Mouse (Mus musculus) urinary bladder, adult 18-20 months (tissue): ENCODE measurements at regions not wholly inside any gene's neighbourhood (a gene's known extent, or its start where the extent isn't known, plus 50 kb on each side); places are given as distances from the start of the nearest gene placed in this dataset.

Experiments
- DNase-seq, 2 experiments: peaks; one replicate each; pipeline ENCODE4 v3.0.0; 2022; ENCODE audit warnings: low spot score in 2 of 2, mixed read lengths in 2 of 2

- DNase-seq = no peak
Observed at GRCm38 (mm10) chr4:153321085-153321484, 161.5 kb downstream of the Ajap1 start.

GRCm38 (mm10) chr4:153320602-153321001, 162.0 kb downstream of the Ajap1 start:
- no peak for DNase-seq

GRCm38 (mm10) chr4:153316964-153317724, 165.5 kb downstream of the Ajap1 start:
- DNase-seq = no peak

GRCm38 (mm10) chr4:153316519-153316918, 166.1 kb downstream of the Ajap1 start:
- DNase-seq = no peak

- no peak for DNase-seq
Observed at GRCm38 (mm10) chr4:153313961-153314360, 168.7 kb downstream of the Ajap1 start.

GRCm38 (mm10) chr4:153311574-153311973, 171.0 kb downstream of the Ajap1 start:
- no peak for DNase-seq

- no peak for DNase-seq
Observed at GRCm38 (mm10) chr4:153310641-153311040, 172.0 kb downstream of the Ajap1 start.

GRCm38 (mm10) chr4:153303521-153303920, 179.1 kb downstream of the Ajap1 start:
- no peak for DNase-seq

- DNase-seq = no peak
Observed at GRCm38 (mm10) chr4:153302855-153303254, 179.8 kb downstream of the Ajap1 start.

- DNase-seq = no peak
Observed at GRCm38 (mm10) chr4:153298277-153298676, 184.3 kb downstream of the Ajap1 start.

- DNase-seq = no peak
Observed at GRCm38 (mm10) chr4:153294828-153295227, 187.8 kb downstream of the Ajap1 start.

- DNase-seq = no peak
Observed at GRCm38 (mm10) chr4:153293137-153293536, 189.5 kb downstream of the Ajap1 start.

- DNase-seq = no peak
Observed at GRCm38 (mm10) chr4:153288362-153288761, 194.2 kb downstream of the Ajap1 start.

- DNase-seq = no peak
Observed at GRCm38 (mm10) chr4:153284209-153284608, 198.4 kb downstream of the Ajap1 start.

- no peak for DNase-seq
Observed at GRCm38 (mm10) chr4:153276571-153276970, 206.0 kb downstream of the Ajap1 start.

- no peak for DNase-seq
Observed at GRCm38 (mm10) chr4:153271376-153271775, 211.2 kb downstream of the Ajap1 start.

GRCm38 (mm10) chr4:153263216-153263805, 219.3 kb downstream of the Ajap1 start:
- no peak for DNase-seq

- no peak for DNase-seq
Observed at GRCm38 (mm10) chr4:153260941-153261557, 221.6 kb downstream of the Ajap1 start.

- no peak for DNase-seq
Observed at GRCm38 (mm10) chr4:153251943-153252342, 230.7 kb downstream of the Ajap1 start.

GRCm38 (mm10) chr4:153251311-153251710, 231.3 kb downstream of the Ajap1 start:
- DNase-seq = no peak

GRCm38 (mm10) chr4:153236680-153237079, 245.9 kb downstream of the Ajap1 start:
- no peak for DNase-seq

GRCm38 (mm10) chr4:153233762-153234161, 248.8 kb downstream of the Ajap1 start:
- DNase-seq = no peak

GRCm38 (mm10) chr4:153229221-153229620, 253.4 kb downstream of the Ajap1 start:
- DNase-seq = no peak
